Mouse (Mus musculus): ENCODE data around the gene Grcc10.

Gene Grcc10

GRCm38 (mm10) chr6:124729850-124730705 is 11.1 kb downstream of the Grcc10 start:
- DNase-seq, result no peak

DNA sequence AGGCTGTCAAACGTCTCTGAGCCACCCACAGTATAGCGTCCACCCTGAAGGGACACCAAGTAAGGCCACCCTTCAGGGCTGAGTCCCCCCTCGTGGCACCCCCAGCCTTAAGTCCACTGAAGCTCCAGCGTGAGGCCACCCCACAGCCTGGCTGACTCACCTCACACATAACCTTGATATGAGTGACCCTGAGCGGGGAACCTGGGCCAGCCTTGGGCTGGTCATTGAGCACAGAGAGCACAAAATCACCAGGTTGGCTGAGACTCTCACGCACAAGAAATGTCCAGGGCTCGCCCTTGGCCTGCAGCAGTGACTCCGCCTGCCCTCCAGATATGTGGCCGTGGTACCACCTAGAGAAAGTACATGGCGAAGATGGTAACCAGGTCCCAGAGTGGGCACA is 12.6 kb downstream of the Grcc10 start:
- DNase-seq, result no peak

- DNase-seq, result no peak
Measured at GRCm38 (mm10) chr6:124724472-124724871, 16.7 kb downstream of the Grcc10 start.

GRCm38 (mm10) chr6:124723541-124723940 is 17.6 kb downstream of the Grcc10 start:
- DNase-seq, result no peak

DNA sequence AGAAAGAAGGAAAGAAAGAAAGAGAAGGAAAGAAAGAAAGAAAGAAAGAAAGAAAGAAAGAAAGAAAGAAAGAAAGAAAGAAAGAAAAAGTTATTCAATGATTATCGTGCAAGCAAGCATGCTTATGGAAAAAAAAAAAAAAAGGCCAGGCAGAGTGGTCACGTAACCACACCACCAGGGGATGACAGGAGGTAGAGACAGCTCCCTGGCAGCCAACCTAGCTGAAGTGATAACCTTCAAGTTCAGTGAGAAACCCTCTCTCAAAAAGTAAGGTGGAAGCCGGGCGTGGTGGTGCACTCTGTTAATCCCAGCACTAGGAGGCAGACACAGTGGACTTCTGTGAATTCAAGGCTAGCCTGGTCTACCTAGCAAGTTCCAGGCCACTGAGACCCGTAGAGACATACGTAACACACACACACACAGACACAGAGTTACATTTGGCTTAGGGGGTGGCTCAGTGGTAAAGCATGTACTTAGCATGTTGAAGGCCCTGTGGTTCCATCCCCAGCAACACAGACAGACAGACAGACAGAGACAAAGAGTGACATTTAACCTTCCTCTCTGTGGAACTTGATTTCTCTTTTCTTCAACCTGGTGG is 18.2 kb downstream of the Grcc10 start:
- DNase-seq, result no peak

- no peak for DNase-seq
Measured at GRCm38 (mm10) chr6:124720904-124721303, 20.3 kb downstream of the Grcc10 start.

GRCm38 (mm10) chr6:124719354-124719978 is 21.7 kb downstream of the Grcc10 start:
- DNase-seq, result peak; percentile 62

- no peak for DNase-seq
Measured at GRCm38 (mm10) chr6:124718703-124719102, 22.5 kb downstream of the Grcc10 start.

DNA sequence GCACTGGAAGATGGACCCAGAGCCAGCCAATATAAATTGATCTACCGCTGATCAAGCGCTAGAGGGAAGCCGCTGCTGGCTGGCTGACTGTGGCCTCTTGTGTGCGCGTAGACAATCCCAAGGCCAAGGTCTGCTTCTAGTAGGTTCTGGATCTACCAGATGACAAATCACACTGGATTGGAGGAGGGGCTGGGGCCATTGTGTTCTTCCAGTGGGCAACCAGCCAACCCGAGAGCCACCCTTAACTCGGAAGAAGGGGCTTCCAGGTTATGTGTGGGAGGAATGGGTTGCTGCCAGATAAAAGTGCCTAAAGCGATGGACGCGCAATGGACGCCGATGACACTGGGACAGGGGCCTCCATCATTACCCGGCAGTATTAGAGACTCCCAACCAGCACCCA is 23.2 kb downstream of the Grcc10 start:
- no peak for DNase-seq

DNA sequence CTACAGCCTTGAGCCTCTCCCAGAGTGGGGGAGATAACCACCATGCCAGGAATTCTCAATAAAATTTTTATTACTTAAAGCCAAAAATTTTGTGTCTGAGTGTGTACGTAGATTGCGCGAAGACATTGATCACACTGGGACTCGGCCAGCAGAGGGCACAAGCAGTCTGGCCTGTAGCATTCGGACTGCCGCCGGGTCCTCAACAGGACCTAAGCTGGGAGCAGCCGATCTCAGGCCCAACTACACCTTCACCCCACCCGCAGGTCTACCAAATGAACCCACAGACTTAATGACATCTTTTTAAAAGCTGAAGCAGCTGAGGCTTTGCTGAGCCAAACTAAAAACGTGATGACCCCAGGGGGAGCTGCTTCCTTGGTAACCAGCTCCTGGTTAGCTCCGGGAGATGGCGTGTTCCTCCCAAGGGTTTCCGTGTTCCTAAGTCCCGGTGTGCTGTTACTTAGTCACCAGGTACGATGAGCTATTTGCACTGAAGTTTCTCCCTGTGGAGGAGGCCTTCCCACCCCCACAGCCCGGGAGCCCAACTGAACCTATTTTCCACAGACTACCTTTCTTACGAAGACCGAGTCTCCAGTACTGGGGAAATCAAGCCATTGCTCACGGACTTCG is 24.2 kb downstream of the Grcc10 start:
- peak; percentile 67 for DNase-seq

GRCm38 (mm10) chr6:124712918-124713317 is 28.3 kb downstream of the Grcc10 start:
- DNase-seq, result no peak

DNA sequence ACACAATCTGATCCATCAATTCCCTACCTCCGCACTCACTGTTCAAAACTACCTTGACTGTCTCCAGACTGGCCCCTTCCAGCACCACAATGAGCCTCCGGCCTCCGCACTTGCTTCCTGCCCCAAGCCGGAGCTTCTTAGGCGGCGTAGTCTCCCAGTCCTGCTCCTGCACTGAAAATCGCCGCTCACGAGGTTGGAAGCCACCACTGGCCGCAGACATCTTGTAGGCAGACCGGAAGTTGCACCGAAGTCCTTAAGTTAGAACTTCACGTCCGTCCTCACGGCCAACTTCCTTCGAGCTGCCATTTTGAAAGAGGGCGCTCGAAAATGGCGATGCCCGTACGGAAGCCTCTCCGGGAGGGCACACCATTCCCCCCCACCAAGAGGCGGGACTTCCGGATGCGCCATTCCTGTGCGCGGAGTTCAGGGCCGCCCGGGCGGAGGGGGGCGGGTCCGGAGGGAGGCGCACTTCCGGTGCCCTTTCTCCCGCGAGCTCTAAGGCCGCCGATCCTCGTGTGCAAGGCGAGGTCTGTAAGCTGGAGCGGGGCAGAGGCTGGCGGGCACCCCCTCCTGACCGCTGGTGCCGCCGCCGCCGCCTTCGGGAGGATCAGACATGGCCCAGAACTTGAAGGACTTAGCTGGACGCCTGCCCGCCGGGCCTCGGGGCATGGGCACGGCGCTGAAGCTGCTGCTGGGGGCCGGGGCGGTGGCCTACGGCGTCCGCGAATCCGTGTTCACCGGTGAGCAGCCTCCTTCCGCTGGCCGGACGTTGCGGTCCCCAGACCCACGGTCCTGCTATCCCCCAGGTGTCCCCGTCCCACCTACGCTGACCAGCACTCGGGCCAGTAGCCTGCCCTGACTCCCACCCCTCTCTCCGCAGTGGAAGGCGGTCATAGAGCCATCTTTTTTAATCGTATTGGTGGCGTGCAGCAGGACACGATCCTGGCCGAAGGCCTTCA is 29.1 kb downstream of the Grcc10 start, which contains the start of the genes Emg1 and Phb2:
Gene Emg1 (minus strand): TSS at position 355 of the 959 bp plus-strand sequence.
Gene Phb2 (plus strand): TSS at position 513 of the 959 bp plus-strand sequence.
- peak; percentile 97 for DNase-seq

GRCm38 (mm10) chr6:124708289-124708889 is 32.8 kb downstream of the Grcc10 start:
- DNase-seq, result no peak

DNA sequence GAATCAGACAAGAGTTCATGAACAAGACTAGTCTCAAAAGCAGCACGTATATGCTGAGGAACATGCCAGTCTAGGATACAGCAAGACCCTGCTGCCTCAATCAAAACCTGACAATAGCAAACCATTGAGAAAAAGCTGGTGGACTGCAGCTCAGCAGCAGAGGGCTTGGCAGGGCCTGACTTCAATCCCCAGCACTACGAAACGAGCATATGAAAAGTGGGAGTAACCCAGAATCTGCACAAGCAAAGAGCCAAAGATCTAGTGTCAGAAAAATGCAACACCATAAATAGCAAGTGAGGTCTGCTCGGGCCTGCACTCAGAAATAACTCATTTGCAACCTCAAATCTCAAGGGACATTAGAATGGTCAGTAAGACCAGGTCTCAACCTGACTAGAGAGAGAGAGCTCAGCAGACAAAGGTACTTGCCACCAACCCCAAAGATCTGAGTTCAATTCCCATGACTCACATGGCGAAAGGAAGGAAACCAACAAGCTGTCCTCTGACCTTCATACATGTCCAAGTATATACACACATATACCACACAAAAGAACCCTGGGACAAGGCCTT is 35.0 kb downstream of the Grcc10 start:
- no peak for DNase-seq

DNA sequence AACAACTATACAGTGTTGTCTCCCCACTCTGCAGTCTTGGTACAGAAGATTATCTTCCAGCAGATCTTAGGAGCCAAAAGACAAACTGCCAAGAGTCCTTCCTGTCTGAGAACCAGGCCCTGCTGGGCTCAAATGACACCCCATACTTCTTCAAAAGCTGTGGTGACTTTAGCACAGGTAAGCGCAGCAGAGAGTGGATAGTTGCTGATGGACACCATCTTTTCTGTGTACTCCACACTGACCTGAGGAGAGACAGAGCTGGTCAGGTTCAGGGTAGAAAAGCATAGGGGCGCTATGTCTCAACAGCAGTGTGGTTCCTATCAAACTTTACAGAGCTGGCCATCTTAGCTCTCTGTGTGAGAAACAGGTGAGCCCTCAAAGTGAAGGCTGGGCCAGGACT is 36.8 kb downstream of the Grcc10 start:
- no peak for DNase-seq

- DNase-seq, result no peak
Measured at GRCm38 (mm10) chr6:124703789-124704188, 37.4 kb downstream of the Grcc10 start.

DNA sequence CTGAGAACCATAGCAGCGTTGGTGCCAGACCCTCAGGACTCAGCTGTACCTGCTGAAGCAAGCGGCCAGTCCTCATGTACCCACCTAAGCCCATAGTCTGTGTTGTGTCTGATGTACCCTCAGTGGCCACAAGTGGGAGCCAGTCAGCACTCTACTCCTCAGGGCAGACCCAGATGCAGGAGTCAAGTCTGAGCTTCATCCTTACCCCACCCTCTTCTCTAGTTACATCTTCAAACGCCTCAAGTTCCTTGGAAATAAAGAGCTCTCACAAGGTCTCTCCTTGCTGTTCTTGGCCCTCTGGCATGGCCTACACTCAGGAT is 38.4 kb downstream of the Grcc10 start:
- peak; percentile 70 for DNase-seq

DNA sequence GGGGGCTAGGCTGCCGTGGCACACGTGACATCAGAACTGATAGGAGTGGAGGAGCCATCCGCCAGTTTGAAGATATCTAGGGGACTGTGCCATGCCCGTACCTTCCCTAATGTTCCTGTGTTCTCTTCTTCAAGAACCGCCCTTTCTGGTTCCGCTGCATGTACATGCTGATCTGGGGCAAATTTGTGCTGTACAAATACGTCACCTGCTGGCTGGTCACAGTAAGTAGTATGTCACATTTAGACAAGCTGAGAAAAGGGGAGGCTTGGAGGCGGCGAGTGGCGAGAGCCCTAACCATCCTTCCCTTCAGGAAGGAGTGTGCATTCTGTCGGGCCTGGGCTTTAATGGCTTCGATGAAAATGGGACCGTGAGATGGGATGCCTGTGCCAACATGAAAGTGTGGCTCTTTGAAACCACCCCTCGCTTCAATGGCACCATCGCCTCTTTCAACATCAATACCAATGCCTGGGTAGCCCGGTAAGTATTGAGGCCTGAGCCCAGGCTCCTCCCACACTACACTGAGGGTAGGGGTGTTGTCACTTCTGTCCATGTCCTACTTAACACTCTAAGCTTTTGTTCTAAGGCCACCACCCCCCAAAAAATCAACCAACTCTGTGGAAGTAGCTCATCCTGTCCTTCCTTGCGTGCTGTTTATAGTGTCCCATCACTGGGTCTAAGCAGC is 38.9 kb downstream of the Grcc10 start:
- no peak for DNase-seq

- no peak for DNase-seq
Measured at GRCm38 (mm10) chr6:124701338-124701737, 39.8 kb downstream of the Grcc10 start.

DNA sequence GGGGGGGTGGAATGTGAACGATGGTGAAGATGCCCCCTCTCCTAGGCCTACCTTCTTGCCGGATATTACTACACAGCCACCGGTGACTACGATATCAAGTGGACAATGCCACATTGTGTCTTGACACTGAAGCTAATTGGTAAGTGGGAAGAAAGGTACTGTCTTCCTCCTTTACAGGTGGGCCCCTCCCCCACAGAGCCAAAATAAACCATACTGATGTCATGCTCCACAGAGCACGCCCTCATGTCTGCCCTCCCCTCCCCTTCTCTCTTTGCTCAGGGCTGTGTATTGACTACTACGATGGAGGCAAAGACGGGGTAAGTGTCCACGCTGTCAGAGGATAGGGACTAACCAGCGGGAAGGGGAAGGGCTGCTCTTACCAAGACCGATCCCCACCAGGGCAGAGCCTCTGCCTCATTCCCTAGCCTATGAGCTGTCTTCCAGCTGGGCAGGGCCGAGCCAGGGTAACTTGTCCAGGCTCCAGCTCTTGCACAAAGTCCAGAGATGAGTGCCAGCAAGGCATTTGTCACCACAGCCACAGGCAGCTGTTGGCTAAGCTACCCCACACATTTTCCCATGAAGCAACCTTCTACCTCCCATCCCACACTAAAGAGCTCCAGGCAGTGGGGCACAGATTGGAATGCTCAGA is 41.1 kb downstream of the Grcc10 start:
- no peak for DNase-seq
